Mouse (Mus musculus) heart, embryonic 15.5 days (tissue): ENCODE data around the gene Crtc2. TPM values are rescaled to one million over a fixed set of nuclear protein-coding genes. Genes with fewer than 3 reads are reported as not detected.
"Not testable (repeated sequence)": the region's sequence is repeated elsewhere in the genome, so short reads cannot be mapped to it uniquely, and the experiment has no call there.

Source experiments
- ATAC-seq: fragments of 200-750 bp; cut with Nextera tagmentation; replicated peaks from 2 replicates; pipeline ENCODE4 v1.8.0; 2017; ENCODE audit warnings: low read depth, moderate TSS enrichment; ENCODE audit not compliant: insufficient number of reproducible peaks, insufficient read depth, low FRiP score
- H3K27ac ChIP-seq: fragments of 300-500 bp; sonication (generic); 2 replicates; pipeline ENCODE4 v1.5.1; 2015; ENCODE audit warnings: mild to moderate bottlenecking, inconsistent platforms
- H3K27me3 ChIP-seq: fragments of 300-500 bp; sonication (generic); 2 replicates; pipeline ENCODE4 v1.6.1; 2015; ENCODE audit warnings: inconsistent platforms
- H3K36me3 ChIP-seq: fragments of 300-500 bp; sonication (generic); 2 replicates; pipeline ENCODE4 v1.6.1; 2015; ENCODE audit warnings: mild to moderate bottlenecking, inconsistent platforms
- H3K4me1 ChIP-seq: fragments of 300-500 bp; sonication (generic); replicated peaks from 2 replicates; pipeline ENCODE4 v1.6.1; 2015; ENCODE audit warnings: inconsistent platforms
- H3K4me2 ChIP-seq: fragments of 300-500 bp; sonication (generic); 2 replicates; pipeline ENCODE4 v1.6.1; 2015; ENCODE audit warnings: inconsistent platforms, mild to moderate bottlenecking, moderate library complexity
- H3K4me3 ChIP-seq: fragments of 300-500 bp; sonication (generic); 2 replicates; pipeline ENCODE4 v1.5.1; 2015; ENCODE audit warnings: mild to moderate bottlenecking, inconsistent platforms
- H3K9ac ChIP-seq: fragments of 300-500 bp; sonication (generic); 2 replicates; pipeline ENCODE4 v1.6.1; 2015; ENCODE audit warnings: mild to moderate bottlenecking, inconsistent platforms
- H3K9me3 ChIP-seq: fragments of 300-500 bp; sonication (generic); replicated peaks from 2 replicates; pipeline ENCODE4 v1.6.1; 2016; ENCODE audit warnings: inconsistent platforms
- WGBS: fragments of 180-500 bp; shearing (Covaris S2); methylation state at CpG from one replicate; pipeline ENCODE4 v1.1.7; 2015; ENCODE audit warnings: mixed read lengths; 5-methylcytosine and 5-hydroxymethylcytosine counted together
- polyA plus RNA-seq: library from polyadenylated mRNA; unstranded; fragments of >200 nt; fragmentation: Nextera tagmentation; extraction: Ambion mirVana; gene quantifications from 2 replicates; pipeline ENCODE4 v1.2.1, GENCODE M21; 2015

Gene Crtc2
- polyA plus RNA-seq, 1 experiment from 2014 or later, result 10.8 TPM

GRCm38 (mm10) chr3:90247630-90247959 lies 6.4 kb upstream of the Crtc2 start:
- WGBS, result 1% methylated on average over 3 of the region's 3 CpGs
- peaks cover 16% of the 10 kb centered on the region; the same call in 1 of the 2 replicates for H3K36me3 ChIP-seq
- H3K4me1 ChIP-seq, result peaks cover 25% of the 10 kb centered on the region
- peak overlapping the region; percentile 62 for H3K4me3 ChIP-seq
- peak overlapping the region; percentile 59 for H3K9ac ChIP-seq
- no peak; the same call in 1 of the 2 replicates for ATAC-seq
- H3K4me2 ChIP-seq, result peak overlapping the region; percentile 77
- no peaks in the 10 kb centered on the region for H3K9me3 ChIP-seq
- H3K27me3 ChIP-seq, result no peaks in the 10 kb centered on the region
- H3K27ac ChIP-seq, result peak overlapping the region; percentile 92

GRCm38 (mm10) chr3:90247960-90248745 lies 5.8 kb upstream of the Crtc2 start, which contains the start of gene Slc39a1:
Gene Slc39a1, plus strand, starts transcription at chr3:90248172.
- no peaks in the 10 kb centered on the region for H3K27me3 ChIP-seq
- peaks cover 16% of the 10 kb centered on the region; the same call in 1 of the 2 replicates for H3K36me3 ChIP-seq
- H3K9ac ChIP-seq, result peak within 1 kb of the TSS; percentile 68
- ATAC-seq, result peak; percentile 93
- H3K27ac ChIP-seq, result peak within 1 kb of the TSS; percentile 92
- under 1% methylated on average over 39 of the region's 44 CpGs for WGBS
- H3K9me3 ChIP-seq, result no peaks in the 10 kb centered on the region
- H3K4me3 ChIP-seq, result peak within 1 kb of the TSS; percentile 62
- peaks cover 23% of the 10 kb centered on the region for H3K4me1 ChIP-seq
- H3K4me2 ChIP-seq, result peak within 1 kb of the TSS; percentile 77

- Histone ChIP-seq H3K9ac (peak overlapping the region; percentile 68), H3K4me1 (peaks cover 22% of the 10 kb centered on the region), H3K27ac (peak overlapping the region; percentile 92), H3K27me3 (no peaks in the 10 kb centered on the region), H3K36me3 (peaks cover 16% of the 10 kb centered on the region; the same call in 1 of the 2 replicates), H3K9me3 (no peaks in the 10 kb centered on the region), H3K4me3 (peak overlapping the region; percentile 62), H3K4me2 (peak overlapping the region; percentile 77)
- ATAC-seq, result peak; percentile 48
- WGBS, result 3% methylated on average over 10 of the region's 10 CpGs
Measured at GRCm38 (mm10) chr3:90248746-90249100, 5.2 kb upstream of the Crtc2 start.

GRCm38 (mm10) chr3:90250791-90251190 lies 3.2 kb upstream of the Crtc2 start:
- no peaks in the 10 kb centered on the region for H3K27me3 ChIP-seq
- H3K9me3 ChIP-seq, result no peaks in the 10 kb centered on the region
- H3K9ac ChIP-seq, result no peak overlapping the region
- no peak overlapping the region for H3K27ac ChIP-seq
- peaks cover 16% of the 10 kb centered on the region; the same call in 1 of the 2 replicates for H3K36me3 ChIP-seq
- H3K4me1 ChIP-seq, result peaks cover 27% of the 10 kb centered on the region
- 79% methylated on average over 6 of the region's 6 CpGs for WGBS
- H3K4me3 ChIP-seq, result no peak overlapping the region
- no peak for ATAC-seq
- no peak overlapping the region for H3K4me2 ChIP-seq

GRCm38 (mm10) chr3:90251731-90252226 lies 2.2 kb upstream of the Crtc2 start:
- H3K4me2 ChIP-seq, ATAC-seq, H3K27ac ChIP-seq, H3K9me3 ChIP-seq, H3K27me3 ChIP-seq, H3K4me3 ChIP-seq, H3K9ac ChIP-seq: not testable (repeated sequence)
- peaks cover 29% of the 10 kb centered on the region for H3K4me1 ChIP-seq
- 92% methylated on average over 10 of the region's 12 CpGs for WGBS
- peaks cover 16% of the 10 kb centered on the region; the same call in 1 of the 2 replicates for H3K36me3 ChIP-seq

GRCm38 (mm10) chr3:90252659-90253058 lies 1.3 kb upstream of the Crtc2 start:
- not testable (repeated sequence) for H3K4me2 ChIP-seq, H3K27ac ChIP-seq, H3K4me3 ChIP-seq, H3K27me3 ChIP-seq, H3K9me3 ChIP-seq, ATAC-seq, H3K9ac ChIP-seq
- H3K4me1 ChIP-seq, result peaks cover 26% of the 10 kb centered on the region
- 75% methylated on average over 2 of the region's 2 CpGs for WGBS
- H3K36me3 ChIP-seq, result peaks cover 21% of the 10 kb centered on the region

- H3K4me2 ChIP-seq, H3K27ac ChIP-seq, H3K9me3 ChIP-seq, H3K27me3 ChIP-seq, ATAC-seq, H3K9ac ChIP-seq, H3K4me3 ChIP-seq: not testable (repeated sequence)
- WGBS, result 67% methylated on average over 1 of the region's 1 CpGs
- Histone ChIP-seq H3K36me3 (peaks cover 26% of the 10 kb centered on the region), H3K4me1 (peaks cover 25% of the 10 kb centered on the region)
Measured at GRCm38 (mm10) chr3:90253174-90253573, 789 bp upstream of the Crtc2 start.

GRCm38 (mm10) chr3:90254419-90255193 lies 643 bp downstream of the Crtc2 start:
- peak overlapping the region; percentile 92 for H3K27ac ChIP-seq
- peak overlapping the region; percentile 94 for H3K9ac ChIP-seq
- under 1% methylated on average over 41 of the region's 41 CpGs for WGBS
- peak; percentile 62 for ATAC-seq
- peak overlapping the region; percentile 73 for H3K4me2 ChIP-seq
- peaks cover 17% of the 10 kb centered on the region for H3K4me1 ChIP-seq
- H3K27me3 ChIP-seq, result no peaks in the 10 kb centered on the region
- H3K36me3 ChIP-seq, result peaks cover 36% of the 10 kb centered on the region
- no peaks in the 10 kb centered on the region for H3K9me3 ChIP-seq
- H3K4me3 ChIP-seq, result peak overlapping the region; percentile 97

GRCm38 (mm10) chr3:90255194-90255565 lies 1.2 kb downstream of the Crtc2 start:
- Histone ChIP-seq H3K4me1 (peaks cover 17% of the 10 kb centered on the region), H3K27me3 (no peaks in the 10 kb centered on the region), H3K9ac (peak overlapping the region; percentile 94), H3K27ac (peak overlapping the region; percentile 92; the same call in 1 of the 2 replicates), H3K9me3 (no peaks in the 10 kb centered on the region), H3K36me3 (peaks cover 42% of the 10 kb centered on the region), H3K4me2 (peak overlapping the region; percentile 73), H3K4me3 (peak overlapping the region; percentile 97)
- WGBS, result 16% methylated on average over 2 of the region's 2 CpGs
- no peak for ATAC-seq

GRCm38 (mm10) chr3:90255784-90256353 lies 1.9 kb downstream of the Crtc2 start:
- peaks cover 14% of the 10 kb centered on the region for H3K4me1 ChIP-seq
- no peaks in the 10 kb centered on the region for H3K9me3 ChIP-seq
- H3K27me3 ChIP-seq, result no peaks in the 10 kb centered on the region
- H3K4me3 ChIP-seq, result no peak overlapping the region
- ATAC-seq, result no peak
- no peak overlapping the region for H3K27ac ChIP-seq
- H3K4me2 ChIP-seq, result peak overlapping the region; percentile 73; the same call in 1 of the 2 replicates
- WGBS, result 90% methylated on average over 14 of the region's 14 CpGs
- H3K9ac ChIP-seq, result no peak overlapping the region
- H3K36me3 ChIP-seq, result peaks cover 45% of the 10 kb centered on the region
